Mouse (Mus musculus) brain, embryonic 14.5 days (tissue): ENCODE results near the gene Apobec3.

Experiments used
- CTCF ChIP-seq: fragments of 200-500 bp; IDR thresholded peaks from 2 replicates; pipeline ENCODE4 v1.5.1; 2012; ENCODE audit warnings: inconsistent platforms, mild to moderate bottlenecking, moderate library complexity, borderline replicate concordance; ENCODE audit not compliant: insufficient read depth, insufficient read length; ENCODE audit errors: extremely low read depth
- POLR2A ChIP-seq: fragments of 200-500 bp; IDR thresholded peaks from 2 replicates; pipeline ENCODE4 v1.6.1; 2012; ENCODE audit warnings: mild to moderate bottlenecking, inconsistent platforms, borderline replicate concordance; ENCODE audit not compliant: poor library complexity, insufficient read depth, insufficient read length, severe bottlenecking; ENCODE audit errors: extremely low read depth

GRCm38 (mm10) chr15:79850143-79850542, 41.3 kb upstream of the Apobec3 start:
- TF ChIP-seq POLR2A (no peak), CTCF (no peak)
